Mouse (Mus musculus) thymus, adult 2 months (tissue): ENCODE results near the gene Fto. TPM values are rescaled to one million over a fixed set of nuclear protein-coding genes. Genes with fewer than 3 reads are reported as not detected.

ENCODE experiments used
- DNase-seq: peaks from one replicate; pipeline ENCODE4 v3.0.0; 2021
- H3K27ac ChIP-seq: fragments of 200-500 bp; 2 replicates; pipeline ENCODE4 v1.5.1; 2012; ENCODE audit warnings: low read length, control low read depth; ENCODE audit not compliant: control insufficient read depth, insufficient read depth
- H3K27me3 ChIP-seq: fragments of 200-500 bp; 2 replicates; pipeline ENCODE4 v1.6.1; 2012; ENCODE audit warnings: mild to moderate bottlenecking, low read length, moderate library complexity, mixed read lengths; ENCODE audit not compliant: control insufficient read depth, insufficient read depth
- H3K36me3 ChIP-seq: fragments of 200-500 bp; 2 replicates; pipeline ENCODE4 v1.6.1; 2012; ENCODE audit warnings: mild to moderate bottlenecking, low read length, moderate library complexity; ENCODE audit not compliant: control insufficient read depth, insufficient read depth
- H3K4me1 ChIP-seq: fragments of 200-500 bp; replicated peaks from 2 replicates; pipeline ENCODE4 v1.6.1; 2012; ENCODE audit warnings: low read length; ENCODE audit not compliant: control insufficient read depth, insufficient read depth
- H3K4me3 ChIP-seq: fragments of 200-500 bp; 2 replicates; pipeline ENCODE4 v1.5.1; 2012; ENCODE audit warnings: mild to moderate bottlenecking, low read length, control low read depth, moderate library complexity; ENCODE audit not compliant: control insufficient read depth, insufficient read depth
- CTCF ChIP-seq: fragments of 200-500 bp; IDR thresholded peaks from 2 replicates; pipeline ENCODE4 v1.5.1; 2012; ENCODE audit warnings: mild to moderate bottlenecking, control low read depth, low read length, moderate library complexity, borderline replicate concordance; ENCODE audit not compliant: control insufficient read depth, poor library complexity, insufficient read depth; ENCODE audit errors: extremely low read depth
- POLR2A ChIP-seq: fragments of 200-500 bp; IDR thresholded peaks from 2 replicates; pipeline ENCODE4 v1.6.1; 2012; ENCODE audit warnings: mild to moderate bottlenecking, low read length, control low read depth, moderate library complexity; ENCODE audit not compliant: control insufficient read depth, poor library complexity, insufficient read depth; ENCODE audit errors: extremely low read depth
- WGBS: fragments of 180-500 bp; shearing (Covaris S2); methylation state at CpG from one replicate; pipeline ENCODE4 v1.1.7; 2018; 5-methylcytosine and 5-hydroxymethylcytosine counted together
- polyA plus RNA-seq: library from polyadenylated mRNA; depleted of rRNA; stranded (reverse); fragments of >200 nt; gene quantifications from 2 replicates; pipeline ENCODE4 v1.2.3, GENCODE M21; 2012

Fto gene
- polyA plus RNA-seq, 1 experiment, result 29.9 TPM

GRCm38 (mm10) chr8:91522201-91522600 is 208.9 kb downstream of the Fto start:
- no peak for DNase-seq
- no peaks in the 10 kb centered on the region for H3K27me3 ChIP-seq
- 96% methylated on average over 12 of the region's 12 CpGs for WGBS
- H3K4me1 ChIP-seq, result no peaks in the 10 kb centered on the region; the same call in 1 of the 2 replicates
- H3K36me3 ChIP-seq, result no peaks in the 10 kb centered on the region
- TF ChIP-seq CTCF (no peak), POLR2A (no peak)
- H3K4me3 ChIP-seq, result no peak overlapping the region
- H3K27ac ChIP-seq, result no peak overlapping the region

GRCm38 (mm10) chr8:91524056-91524864 is 210.9 kb downstream of the Fto start:
- TF ChIP-seq CTCF (no peak), POLR2A (no peak)
- 96% methylated on average over 16 of the region's 16 CpGs for WGBS
- Histone ChIP-seq H3K4me3 (no peak overlapping the region), H3K27me3 (no peaks in the 10 kb centered on the region), H3K4me1 (no peaks in the 10 kb centered on the region), H3K27ac (no peak overlapping the region), H3K36me3 (no peaks in the 10 kb centered on the region)
- DNase-seq, result no peak

DNA sequence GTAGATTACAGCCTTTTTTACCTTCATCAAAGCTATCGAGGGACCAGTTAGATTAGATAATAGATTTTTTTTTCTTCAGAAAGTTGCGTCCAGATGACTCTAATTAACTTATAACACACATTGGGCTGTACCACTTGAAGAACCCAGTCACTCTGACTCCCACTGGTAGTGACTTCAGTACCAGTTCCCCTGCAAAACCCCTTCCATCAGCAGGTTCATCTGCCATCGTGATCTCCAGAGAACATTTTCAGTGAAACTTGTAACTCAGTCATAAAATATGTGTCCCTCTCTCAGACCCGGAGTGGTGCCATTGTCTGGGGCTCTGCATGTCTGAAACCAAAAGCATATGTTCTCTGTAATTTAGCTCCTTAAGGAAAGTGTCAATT is 211.5 kb downstream of the Fto start:
- WGBS, result 86% methylated on average over 4 of the region's 4 CpGs
- no peaks in the 10 kb centered on the region for H3K36me3 ChIP-seq
- no peak overlapping the region for H3K4me3 ChIP-seq

GRCm38 (mm10) chr8:91525342-91525817 is 212.1 kb downstream of the Fto start:
- TF ChIP-seq POLR2A (no peak), CTCF (no peak)
- H3K27me3 ChIP-seq, result no peaks in the 10 kb centered on the region
- DNase-seq, result no peak
- 95% methylated on average over 10 of the region's 10 CpGs for WGBS
- H3K36me3 ChIP-seq, result no peaks in the 10 kb centered on the region
- H3K27ac ChIP-seq, result no peak overlapping the region
- H3K4me3 ChIP-seq, result no peak overlapping the region
- H3K4me1 ChIP-seq, result no peaks in the 10 kb centered on the region

More for the DNA sequence above, 211.5 kb downstream of the Fto start:
- Histone ChIP-seq H3K27me3 (no peaks in the 10 kb centered on the region), H3K4me1 (no peaks in the 10 kb centered on the region), H3K27ac (no peak overlapping the region)
- no peak for DNase-seq
- TF ChIP-seq CTCF, result no peak
- TF ChIP-seq POLR2A, result no peak

- no peaks in the 10 kb centered on the region for H3K4me1 ChIP-seq
- no peaks in the 10 kb centered on the region for H3K27me3 ChIP-seq
- H3K4me3 ChIP-seq, result no peak overlapping the region
- no peak for TF ChIP-seq CTCF
- TF ChIP-seq POLR2A, result no peak
- H3K27ac ChIP-seq, result no peak overlapping the region
- 92% methylated on average over 2 of the region's 2 CpGs for WGBS
- DNase-seq, result no peak
- H3K36me3 ChIP-seq, result no peaks in the 10 kb centered on the region
Observed at GRCm38 (mm10) chr8:91528967-91529366, 215.6 kb downstream of the Fto start.

DNA sequence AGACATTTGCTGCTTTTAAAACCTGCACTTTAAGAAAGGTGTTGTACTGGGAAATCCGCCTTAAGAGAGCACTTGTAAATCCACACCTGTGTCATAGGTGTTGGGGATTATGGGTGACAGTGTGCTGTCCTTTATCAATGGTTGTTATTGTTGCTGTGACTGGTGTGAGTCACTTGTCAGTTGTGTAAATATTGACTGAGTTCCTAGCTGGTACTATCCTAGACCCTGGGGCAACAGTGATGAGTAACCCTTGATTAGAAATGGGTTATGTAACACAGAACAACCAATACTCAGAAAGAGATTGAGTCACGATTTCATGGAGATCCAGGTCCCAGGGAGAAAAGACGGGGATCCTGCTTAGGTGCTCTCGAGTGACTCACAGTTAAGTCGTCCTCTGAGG is 216.4 kb downstream of the Fto start:
- no peak for TF ChIP-seq POLR2A
- TF ChIP-seq CTCF, result no peak
- Histone ChIP-seq H3K4me1 (no peaks in the 10 kb centered on the region), H3K4me3 (no peak overlapping the region), H3K36me3 (no peaks in the 10 kb centered on the region), H3K27ac (no peak overlapping the region), H3K27me3 (no peaks in the 10 kb centered on the region)
- no peak for DNase-seq
- 96% methylated on average over 5 of the region's 5 CpGs for WGBS

GRCm38 (mm10) chr8:91530656-91531055 is 217.3 kb downstream of the Fto start:
- Histone ChIP-seq H3K36me3 (no peaks in the 10 kb centered on the region), H3K27ac (no peak overlapping the region), H3K27me3 (no peaks in the 10 kb centered on the region), H3K4me3 (no peak overlapping the region), H3K4me1 (no peaks in the 10 kb centered on the region)
- 97% methylated on average over 8 of the region's 8 CpGs for WGBS
- TF ChIP-seq CTCF, result no peak
- no peak for TF ChIP-seq POLR2A
- no peak for DNase-seq
